Mouse (Mus musculus) heart, embryonic 15.5 days (tissue): ENCODE measurements at regions not wholly inside any gene's neighbourhood (a gene's known extent, or its start where the extent isn't known, plus 50 kb on each side); places are given as distances from the start of the nearest gene placed in this dataset.
A peak's percentile ranks its signal among the peaks of the same experiment; 100 is the strongest.

Experiments used
- ATAC-seq: fragments of 200-750 bp; cut with Nextera tagmentation; replicated peaks from 2 replicates; pipeline ENCODE4 v1.8.0; 2017; ENCODE audit warnings: low read depth, moderate TSS enrichment; ENCODE audit not compliant: insufficient number of reproducible peaks, insufficient read depth, low FRiP score
- H3K27ac ChIP-seq: fragments of 300-500 bp; sonication (generic); 2 replicates; pipeline ENCODE4 v1.5.1; 2015; ENCODE audit warnings: mild to moderate bottlenecking, inconsistent platforms
- H3K27me3 ChIP-seq: fragments of 300-500 bp; sonication (generic); 2 replicates; pipeline ENCODE4 v1.6.1; 2015; ENCODE audit warnings: inconsistent platforms
- H3K36me3 ChIP-seq: fragments of 300-500 bp; sonication (generic); 2 replicates; pipeline ENCODE4 v1.6.1; 2015; ENCODE audit warnings: mild to moderate bottlenecking, inconsistent platforms
- H3K4me1 ChIP-seq: fragments of 300-500 bp; sonication (generic); replicated peaks from 2 replicates; pipeline ENCODE4 v1.6.1; 2015; ENCODE audit warnings: inconsistent platforms
- H3K4me2 ChIP-seq: fragments of 300-500 bp; sonication (generic); 2 replicates; pipeline ENCODE4 v1.6.1; 2015; ENCODE audit warnings: inconsistent platforms, mild to moderate bottlenecking, moderate library complexity
- H3K4me3 ChIP-seq: fragments of 300-500 bp; sonication (generic); 2 replicates; pipeline ENCODE4 v1.5.1; 2015; ENCODE audit warnings: mild to moderate bottlenecking, inconsistent platforms
- H3K9ac ChIP-seq: fragments of 300-500 bp; sonication (generic); 2 replicates; pipeline ENCODE4 v1.6.1; 2015; ENCODE audit warnings: mild to moderate bottlenecking, inconsistent platforms
- H3K9me3 ChIP-seq: fragments of 300-500 bp; sonication (generic); replicated peaks from 2 replicates; pipeline ENCODE4 v1.6.1; 2016; ENCODE audit warnings: inconsistent platforms
- WGBS: fragments of 180-500 bp; shearing (Covaris S2); methylation state at CpG from one replicate; pipeline ENCODE4 v1.1.7; 2015; ENCODE audit warnings: mixed read lengths; 5-methylcytosine and 5-hydroxymethylcytosine counted together

DNA sequence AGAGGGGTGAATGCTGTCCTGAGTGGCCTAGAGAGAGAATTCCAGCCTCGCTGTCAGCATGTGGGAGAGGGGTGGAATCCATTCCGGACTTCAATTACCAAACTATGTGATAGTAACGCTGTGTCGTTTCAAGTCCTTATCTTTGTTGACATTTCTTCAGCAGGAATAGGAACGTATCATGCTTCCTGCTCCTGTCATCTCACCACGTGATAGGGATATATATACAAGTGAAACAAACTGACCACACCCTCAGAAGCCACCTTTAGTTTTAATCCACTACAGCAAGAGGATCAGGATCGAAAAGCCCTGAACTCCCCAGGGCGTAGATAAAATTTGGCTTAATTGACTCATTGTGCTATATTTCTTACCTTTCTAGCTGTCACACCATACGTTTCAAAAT is 431.6 kb downstream of the Ttll7 start:
- Histone ChIP-seq H3K27me3 (0 out of 2 replicates have a peak, but pooled peaks cover 4% of the 10 kb centered on the region), H3K4me3 (no peak overlapping the region), H3K27ac (no peak overlapping the region), H3K9ac (no peak overlapping the region), H3K4me2 (no peak overlapping the region), H3K36me3 (no peaks in the 10 kb centered on the region), H3K9me3 (no peaks in the 10 kb centered on the region), H3K4me1 (peaks cover 29% of the 10 kb centered on the region)
- 32% methylated on average over 9 of the region's 9 CpGs for WGBS
- ATAC-seq: no peak

DNA sequence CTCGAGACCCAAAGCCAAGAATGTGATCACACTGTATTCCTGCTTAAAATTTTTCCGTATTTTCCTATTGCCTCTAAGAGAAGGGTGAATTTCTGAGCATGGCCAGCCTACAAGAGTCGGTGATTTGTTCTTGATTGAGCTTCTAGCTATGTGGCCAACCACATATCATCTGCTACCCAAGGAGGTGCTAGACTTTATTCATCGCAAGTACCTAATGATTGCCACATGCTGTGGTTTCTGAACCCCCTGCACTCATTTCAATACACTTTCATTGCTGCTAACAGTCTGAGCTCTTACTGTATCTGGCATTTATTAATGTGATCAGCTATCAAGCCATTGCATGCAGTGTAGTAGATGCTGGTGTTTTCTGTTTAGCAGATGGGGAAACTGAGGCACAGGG is 432.2 kb downstream of the Ttll7 start:
- Histone ChIP-seq H3K4me1 (peaks cover 29% of the 10 kb centered on the region), H3K4me3 (no peak overlapping the region), H3K9me3 (no peaks in the 10 kb centered on the region), H3K9ac (no peak overlapping the region), H3K4me2 (no peak overlapping the region), H3K36me3 (no peaks in the 10 kb centered on the region), H3K27me3 (0 out of 2 replicates have a peak, but pooled peaks cover 4% of the 10 kb centered on the region), H3K27ac (no peak overlapping the region)
- no peak for ATAC-seq
- WGBS: 85% methylated on average over 4 of the region's 4 CpGs

DNA sequence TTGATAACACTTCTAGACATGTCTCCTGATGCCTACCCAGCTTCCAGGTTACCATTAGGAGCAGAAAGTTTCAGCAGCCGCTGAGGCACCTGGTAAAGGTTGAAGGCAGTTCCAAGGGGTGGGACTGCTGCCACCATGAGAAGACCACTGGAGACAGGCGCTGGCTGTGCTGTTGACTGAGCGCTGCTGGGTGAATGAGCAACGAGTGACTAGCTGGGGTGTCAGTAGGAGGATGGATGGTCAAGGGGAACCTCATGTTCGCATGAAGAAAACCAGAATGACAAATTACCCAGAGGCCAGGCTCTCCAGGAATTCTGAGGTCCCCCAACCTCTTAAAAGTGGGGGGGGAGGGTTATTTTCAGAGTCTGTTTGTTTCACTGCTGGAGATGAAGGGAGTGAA is 433.3 kb downstream of the Ttll7 start:
- 0 out of 2 replicates have a peak, but pooled peaks cover 4% of the 10 kb centered on the region for H3K27me3 ChIP-seq
- no peak for ATAC-seq
- H3K9me3 ChIP-seq: no peaks in the 10 kb centered on the region
- H3K36me3 ChIP-seq: no peaks in the 10 kb centered on the region
- H3K4me3 ChIP-seq: no peak overlapping the region
- no peak overlapping the region for H3K9ac ChIP-seq
- no peak overlapping the region for H3K4me2 ChIP-seq
- 70% methylated on average over 5 of the region's 5 CpGs for WGBS
- H3K27ac ChIP-seq: no peak overlapping the region
- peaks cover 29% of the 10 kb centered on the region for H3K4me1 ChIP-seq

DNA sequence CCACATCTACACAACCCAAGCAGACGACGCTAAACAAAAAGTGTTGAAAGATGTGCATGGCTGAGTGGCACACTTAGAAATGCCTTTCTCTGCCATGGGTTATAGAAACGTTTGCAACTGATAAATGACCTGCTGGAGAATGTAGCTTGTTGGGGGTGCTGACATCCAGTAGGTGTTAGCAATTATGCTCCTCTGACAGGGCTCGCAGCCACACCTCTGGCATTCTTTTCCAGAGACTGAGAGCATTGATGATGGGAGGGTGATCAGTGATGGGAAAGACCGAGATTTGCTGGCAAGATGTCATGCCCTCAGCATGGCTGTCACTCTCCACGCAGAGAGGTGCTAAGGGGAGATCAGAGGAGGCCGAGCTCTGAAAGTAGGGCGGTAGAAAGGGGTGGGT is 435.3 kb downstream of the Ttll7 start:
- 20% methylated on average over 8 of the region's 8 CpGs for WGBS
- peaks cover 29% of the 10 kb centered on the region for H3K4me1 ChIP-seq
- H3K9me3 ChIP-seq: no peaks in the 10 kb centered on the region
- no peak overlapping the region for H3K9ac ChIP-seq
- peak; percentile 93 for ATAC-seq
- 0 out of 2 replicates have a peak, but pooled peaks cover 4% of the 10 kb centered on the region for H3K27me3 ChIP-seq
- H3K36me3 ChIP-seq: no peaks in the 10 kb centered on the region
- H3K4me3 ChIP-seq: no peak overlapping the region; the same call in 1 of the 2 replicates
- H3K4me2 ChIP-seq: peak overlapping the region; percentile 49
- H3K27ac ChIP-seq: no peak overlapping the region

DNA sequence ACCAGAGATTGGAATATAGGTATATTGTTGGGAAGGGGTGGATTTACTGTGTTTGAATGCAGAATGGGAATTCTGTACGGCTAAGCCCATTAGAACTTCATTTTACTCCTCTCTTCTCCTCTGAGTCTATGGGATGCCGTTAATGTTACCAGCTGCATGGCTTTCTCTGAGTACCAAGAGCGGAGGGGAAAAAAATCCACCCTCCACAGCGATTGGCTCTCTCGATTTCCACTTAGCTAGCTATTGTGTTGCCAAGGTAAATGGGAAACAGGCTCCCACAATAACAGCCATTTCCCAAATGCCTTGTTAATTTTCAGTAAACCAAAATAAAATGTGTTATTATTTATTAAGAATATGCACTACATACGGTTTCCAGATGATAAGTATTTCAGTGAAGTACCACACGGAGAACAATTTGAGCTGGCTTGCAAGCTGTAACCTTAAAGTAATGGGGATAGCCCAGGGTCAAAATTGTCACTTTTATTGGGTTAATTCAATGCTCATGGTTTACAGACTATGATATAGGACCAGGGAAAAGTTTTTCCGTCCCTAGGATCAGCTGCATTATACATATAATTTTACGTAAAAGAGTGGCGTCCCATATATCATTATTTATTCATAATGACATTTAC is 439.6 kb downstream of the Ttll7 start:
- Histone ChIP-seq H3K36me3 (no peaks in the 10 kb centered on the region), H3K4me2 (no peak overlapping the region), H3K4me1 (peaks cover 12% of the 10 kb centered on the region), H3K4me3 (no peak overlapping the region), H3K9ac (no peak overlapping the region), H3K27ac (no peak overlapping the region), H3K27me3 (no peaks in the 10 kb centered on the region), H3K9me3 (no peaks in the 10 kb centered on the region)
- no peak for ATAC-seq
- WGBS: 91% methylated on average over 10 of the region's 10 CpGs

DNA sequence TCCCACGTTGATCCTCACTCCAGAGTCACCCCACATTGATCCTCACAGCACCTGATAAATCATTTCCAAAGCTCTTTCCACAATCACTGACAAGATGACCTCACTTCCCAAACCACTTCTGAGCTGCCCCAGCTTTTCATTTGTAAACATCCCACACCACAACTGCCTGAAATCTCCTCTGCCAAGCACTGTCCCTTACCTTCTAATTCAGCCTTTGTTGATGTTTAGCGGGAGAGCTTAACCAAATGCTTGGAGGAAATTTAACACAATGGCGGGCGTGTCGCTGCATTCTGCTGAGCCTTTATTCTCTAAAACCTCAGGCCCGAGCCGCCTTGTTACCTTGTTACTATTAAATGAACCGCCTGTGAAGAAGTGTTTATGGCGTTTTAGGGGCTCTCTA is 445.9 kb downstream of the Ttll7 start:
- no peak overlapping the region for H3K4me3 ChIP-seq
- no peak overlapping the region for H3K27ac ChIP-seq
- no peak overlapping the region for H3K9ac ChIP-seq
- H3K9me3 ChIP-seq: no peaks in the 10 kb centered on the region
- no peak for ATAC-seq
- H3K4me1 ChIP-seq: no peaks in the 10 kb centered on the region
- no peaks in the 10 kb centered on the region for H3K36me3 ChIP-seq
- H3K27me3 ChIP-seq: no peaks in the 10 kb centered on the region
- no peak overlapping the region for H3K4me2 ChIP-seq
- WGBS: 39% methylated on average over 9 of the region's 9 CpGs

DNA sequence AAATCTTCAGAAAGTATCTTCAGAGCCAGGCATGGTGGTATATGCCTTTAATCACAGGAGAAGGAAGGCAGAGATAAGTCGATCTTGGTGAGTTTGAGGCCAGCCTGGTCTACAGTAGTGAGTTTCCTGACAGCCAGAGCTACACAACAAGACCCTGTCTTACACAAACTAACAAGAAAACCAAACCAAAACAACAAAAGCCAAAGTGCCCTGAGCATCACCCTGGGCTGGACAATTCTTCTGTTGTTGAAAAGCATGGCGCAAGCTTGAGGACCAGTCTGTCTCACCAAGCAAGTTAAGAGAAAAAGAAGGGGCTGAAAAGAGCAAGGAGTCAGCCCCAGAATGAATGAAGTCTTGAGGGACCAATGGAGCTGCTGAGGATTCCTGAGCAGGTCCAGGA is 473.4 kb downstream of the Ttll7 start:
- no peaks in the 10 kb centered on the region for H3K36me3 ChIP-seq
- WGBS: 83% methylated on average over 2 of the region's 2 CpGs
- H3K27ac ChIP-seq: no peak overlapping the region
- ATAC-seq: no peak
- no peaks in the 10 kb centered on the region for H3K27me3 ChIP-seq
- H3K4me2 ChIP-seq: no peak overlapping the region
- H3K4me1 ChIP-seq: no peaks in the 10 kb centered on the region
- no peak overlapping the region for H3K4me3 ChIP-seq
- no peak overlapping the region for H3K9ac ChIP-seq
- H3K9me3 ChIP-seq: no peaks in the 10 kb centered on the region

DNA sequence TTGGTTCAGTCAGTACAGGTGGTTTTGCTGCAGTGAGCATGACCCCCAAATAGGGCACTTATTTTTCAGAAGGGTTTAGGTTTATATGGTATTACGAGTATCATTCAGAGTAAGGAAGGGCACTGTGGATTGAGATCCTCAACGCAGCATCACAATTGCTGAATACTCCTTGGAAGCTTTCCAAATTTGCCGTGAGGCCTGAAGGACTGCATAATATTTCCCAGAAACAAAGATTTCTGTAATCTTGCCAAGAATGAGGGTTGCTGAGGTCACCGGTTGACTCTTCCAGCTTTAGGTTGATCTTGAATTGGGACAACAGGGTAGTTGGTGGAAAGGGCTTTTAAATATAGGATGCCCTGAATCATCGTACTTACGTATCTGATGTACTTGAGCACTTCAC is 482.1 kb downstream of the Ttll7 start:
- Histone ChIP-seq H3K27me3 (no peaks in the 10 kb centered on the region), H3K4me1 (0 out of 2 replicates have a peak, but pooled peaks cover 4% of the 10 kb centered on the region), H3K27ac (no peak overlapping the region), H3K4me2 (no peak overlapping the region), H3K36me3 (no peaks in the 10 kb centered on the region), H3K4me3 (no peak overlapping the region), H3K9ac (no peak overlapping the region), H3K9me3 (no peaks in the 10 kb centered on the region)
- 55% methylated on average over 6 of the region's 6 CpGs for WGBS
- no peak for ATAC-seq

DNA sequence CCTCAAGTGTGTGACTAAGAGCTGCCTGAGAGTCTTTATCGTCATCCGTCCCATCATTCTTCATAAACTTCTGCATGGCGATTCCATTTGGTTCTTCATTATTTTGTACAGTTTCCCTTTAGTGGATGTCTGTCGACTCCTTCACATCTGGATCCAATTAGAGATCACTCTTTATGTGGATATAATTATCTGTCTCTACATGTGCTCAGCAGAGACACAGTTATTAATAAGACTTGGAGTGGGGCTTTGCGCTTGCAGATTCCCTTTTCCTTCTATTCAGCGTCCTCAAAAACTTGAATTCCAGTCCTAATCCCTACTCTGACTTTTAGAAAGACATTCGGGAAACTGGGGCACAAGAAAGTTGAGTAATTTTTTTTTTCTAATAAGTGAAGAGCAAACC is 483.1 kb downstream of the Ttll7 start:
- 0 out of 2 replicates have a peak, but pooled peaks cover 4% of the 10 kb centered on the region for H3K4me1 ChIP-seq
- H3K9ac ChIP-seq: no peak overlapping the region
- no peaks in the 10 kb centered on the region for H3K9me3 ChIP-seq
- no peak overlapping the region for H3K4me2 ChIP-seq
- WGBS: 69% methylated on average over 7 of the region's 7 CpGs
- H3K27ac ChIP-seq: no peak overlapping the region
- ATAC-seq: no peak
- no peak overlapping the region for H3K4me3 ChIP-seq
- no peaks in the 10 kb centered on the region for H3K36me3 ChIP-seq
- H3K27me3 ChIP-seq: no peaks in the 10 kb centered on the region

DNA sequence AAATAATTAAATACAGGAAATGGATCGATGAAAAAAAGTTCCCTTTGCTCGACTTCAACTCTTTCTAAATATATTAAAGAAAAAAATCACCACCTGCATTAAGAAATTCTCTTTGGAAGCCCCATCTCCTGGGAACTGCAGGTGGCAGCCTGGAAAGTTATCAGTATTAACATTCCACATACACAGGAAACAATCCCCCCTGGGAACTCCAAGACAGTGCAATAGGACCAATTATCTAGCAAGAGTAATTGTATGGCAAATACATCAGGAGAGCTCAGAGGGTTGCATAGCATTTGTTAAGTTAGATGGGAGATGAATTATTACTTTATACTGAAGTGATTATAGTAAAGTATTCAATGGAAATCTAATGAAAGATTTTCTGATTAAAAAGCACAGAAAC is 487.3 kb downstream of the Ttll7 start:
- Histone ChIP-seq H3K36me3 (no peaks in the 10 kb centered on the region), H3K9me3 (no peaks in the 10 kb centered on the region), H3K4me2 (no peak overlapping the region), H3K9ac (no peak overlapping the region), H3K4me3 (no peak overlapping the region), H3K27ac (no peak overlapping the region), H3K27me3 (no peaks in the 10 kb centered on the region), H3K4me1 (peaks cover under 1% of the 10 kb centered on the region; the same call in 1 of the 2 replicates)
- 63% methylated on average over 2 of the region's 2 CpGs for WGBS
- ATAC-seq: no peak

DNA sequence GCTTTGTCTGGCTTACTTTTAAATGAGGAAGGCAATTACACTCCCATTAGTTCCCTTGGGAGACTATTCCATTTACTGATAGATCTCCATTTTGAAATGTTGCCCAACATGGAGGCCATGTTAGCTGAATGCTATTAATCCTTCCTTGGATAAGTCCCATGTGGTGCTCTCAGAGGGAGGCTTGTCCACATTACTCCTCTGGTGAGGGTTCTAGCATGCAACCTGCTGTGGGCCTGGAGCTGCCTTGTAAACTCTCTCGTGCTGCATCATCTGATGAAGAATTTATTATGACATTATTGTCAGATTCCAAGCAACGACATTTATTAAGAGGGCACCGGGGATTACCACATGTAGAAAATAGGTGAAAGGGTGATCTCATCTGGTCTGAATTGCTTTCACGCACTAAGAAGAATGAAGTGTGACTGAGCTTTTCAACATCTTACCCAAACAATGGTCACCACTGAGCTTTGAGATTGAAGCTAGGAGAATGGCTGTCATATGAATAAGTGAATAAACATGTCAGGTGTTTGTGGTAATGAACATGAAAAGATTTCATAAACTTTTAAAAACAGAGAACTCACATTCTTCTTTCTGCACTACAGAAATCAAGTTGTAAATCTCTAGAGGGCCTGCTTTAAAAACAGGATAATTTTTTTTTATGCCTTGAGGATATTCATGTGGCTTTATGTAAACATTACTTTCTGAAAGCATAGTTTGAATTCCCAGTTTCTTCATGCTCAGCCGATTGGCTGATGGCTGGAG is 495.3 kb downstream of the Ttll7 start:
- Histone ChIP-seq H3K9me3 (no peaks in the 10 kb centered on the region), H3K4me3 (no peak overlapping the region), H3K9ac (no peak overlapping the region), H3K27me3 (no peaks in the 10 kb centered on the region), H3K4me1 (peaks cover 2% of the 10 kb centered on the region; the same call in 1 of the 2 replicates), H3K27ac (no peak overlapping the region), H3K4me2 (no peak overlapping the region), H3K36me3 (no peaks in the 10 kb centered on the region)
- WGBS: 59% methylated on average over 5 of the region's 5 CpGs
- ATAC-seq: no peak

DNA sequence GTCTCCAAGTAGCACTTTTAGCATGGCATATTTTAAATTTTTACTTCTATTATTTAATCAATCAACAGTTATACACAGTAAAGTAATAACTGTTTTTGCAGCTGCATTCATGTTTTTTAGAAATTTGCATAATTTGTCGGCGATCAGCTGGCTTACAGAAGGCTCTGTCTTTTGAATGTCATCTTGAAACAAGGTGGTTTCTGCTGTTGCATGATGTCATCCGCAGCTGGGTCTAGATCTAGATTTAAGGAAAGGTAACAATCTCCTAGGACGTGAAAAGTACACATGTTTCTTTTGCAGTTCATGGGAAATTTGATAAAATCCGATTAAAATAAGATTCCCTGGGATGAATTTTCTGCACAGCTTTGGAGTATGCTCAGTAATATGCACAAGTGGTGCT is 534.9 kb downstream of the Ttll7 start:
- Histone ChIP-seq H3K4me1 (no peaks in the 10 kb centered on the region), H3K4me3 (no peak overlapping the region), H3K4me2 (no peak overlapping the region), H3K27ac (no peak overlapping the region), H3K36me3 (no peaks in the 10 kb centered on the region), H3K9me3 (no peaks in the 10 kb centered on the region), H3K9ac (no peak overlapping the region), H3K27me3 (no peaks in the 10 kb centered on the region)
- no peak for ATAC-seq
- 84% methylated on average over 5 of the region's 5 CpGs for WGBS
